Mouse (Mus musculus) layer of hippocampus, adult 9-11 months (tissue): ENCODE data around the gene Tle4.
"Not testable (repeated sequence)": the region's sequence is repeated elsewhere in the genome, so short reads cannot be mapped to it uniquely, and the experiment has no call there.

Experiments used
- DNase-seq: peaks from one replicate; pipeline ENCODE4 v3.0.0; 2022

Gene Tle4

DNA sequence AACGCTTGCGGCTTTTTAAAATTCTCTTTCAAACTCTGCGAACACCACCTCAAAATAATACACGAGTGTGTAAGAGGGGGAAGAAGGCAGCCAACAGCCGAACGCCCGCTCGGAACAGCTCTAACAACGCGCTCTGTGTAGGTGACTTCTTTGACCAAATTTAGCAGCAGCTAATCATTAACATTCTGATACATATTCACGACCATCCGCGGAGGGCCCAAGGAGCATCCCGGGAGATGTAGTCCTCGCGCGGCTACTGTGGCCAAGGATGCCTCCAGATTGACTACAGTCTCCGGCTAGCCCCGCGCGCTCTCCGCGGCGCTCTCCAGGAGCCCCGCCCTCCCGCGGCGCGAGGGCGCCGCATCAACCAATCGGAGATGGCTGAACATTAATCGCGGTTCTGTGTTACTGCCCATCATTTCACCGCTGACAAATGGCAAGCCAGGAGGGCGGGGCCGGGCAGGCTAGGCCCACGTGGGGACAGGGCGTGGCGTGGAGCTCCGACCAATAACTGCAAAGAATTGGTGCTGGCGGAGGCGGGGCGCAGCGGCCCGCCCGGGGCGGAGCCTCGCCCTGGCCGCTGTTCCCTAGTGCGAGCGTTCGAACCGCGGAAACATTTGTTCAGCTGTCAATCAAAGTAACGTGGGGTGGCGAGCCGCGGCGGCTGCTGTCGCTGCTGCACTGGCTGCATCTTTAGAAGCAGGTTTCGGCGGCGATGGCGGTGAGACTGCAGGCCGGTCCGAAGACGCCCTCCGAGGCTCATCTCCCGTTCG, at the start of gene Tle4:
Gene Tle4 (minus strand): TSS at position 135 of the 773 bp plus-strand sequence.
- peak; percentile 100 for DNase-seq

DNA sequence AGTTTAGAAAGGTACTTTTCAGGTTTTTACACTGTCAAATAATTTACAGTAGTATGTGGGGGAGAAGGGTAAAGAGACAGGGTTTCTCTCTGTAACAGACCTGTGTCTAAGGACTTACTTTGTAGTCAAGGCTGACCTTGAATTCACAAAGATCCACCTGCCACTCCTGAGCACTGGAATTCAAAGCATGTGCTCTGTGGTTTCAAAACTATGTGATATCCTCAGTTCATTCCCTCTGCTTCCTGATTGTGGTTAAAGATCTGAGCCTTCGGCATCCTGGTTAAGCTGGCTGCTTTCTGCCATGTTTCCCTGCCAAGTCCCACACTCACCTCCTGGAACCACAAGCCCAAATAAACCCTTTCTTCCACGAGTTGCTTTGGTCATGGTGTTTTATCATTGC, 47.8 kb upstream of the Tle4 start:
- no peak for DNase-seq

DNA sequence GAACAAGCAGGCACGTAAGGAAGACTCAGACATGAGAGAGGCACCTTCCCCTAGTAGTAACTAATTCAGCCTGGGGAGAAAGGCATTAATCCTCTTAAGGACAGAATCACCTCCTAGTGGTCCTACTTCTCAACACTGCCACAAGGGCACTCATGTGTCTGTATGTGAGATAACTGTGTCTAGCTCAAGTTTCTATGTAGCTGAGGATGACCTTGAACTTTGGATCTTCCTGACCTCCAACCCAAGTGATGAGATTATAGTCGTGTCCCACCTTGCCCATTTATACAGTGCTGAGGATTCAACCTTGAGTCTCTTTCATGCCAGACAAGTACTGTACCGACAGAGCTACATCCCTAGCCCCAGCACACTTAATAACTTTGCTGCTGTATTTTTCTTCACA, 46.9 kb upstream of the Tle4 start:
- DNase-seq: no peak

DNA sequence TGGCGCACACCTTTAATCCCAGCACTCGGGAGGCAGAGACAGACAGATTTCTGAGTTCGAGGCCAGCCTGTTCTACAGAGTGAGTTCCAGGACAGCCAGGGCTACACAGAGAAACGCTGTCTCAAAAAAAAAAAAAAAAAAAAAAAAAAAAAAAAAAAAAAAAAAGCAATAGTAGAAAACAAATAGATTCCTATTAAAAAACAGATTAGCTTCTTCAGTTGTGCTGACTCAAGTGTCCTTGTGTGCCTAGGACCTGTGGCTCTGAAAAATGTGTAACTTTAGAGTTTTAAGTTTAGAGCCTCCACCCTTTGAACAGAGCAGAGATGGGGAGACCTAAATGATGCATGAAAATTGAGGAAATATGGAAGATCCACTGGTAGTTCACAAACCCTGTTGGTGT, 45.2 kb upstream of the Tle4 start:
- not testable (repeated sequence) for DNase-seq

DNA sequence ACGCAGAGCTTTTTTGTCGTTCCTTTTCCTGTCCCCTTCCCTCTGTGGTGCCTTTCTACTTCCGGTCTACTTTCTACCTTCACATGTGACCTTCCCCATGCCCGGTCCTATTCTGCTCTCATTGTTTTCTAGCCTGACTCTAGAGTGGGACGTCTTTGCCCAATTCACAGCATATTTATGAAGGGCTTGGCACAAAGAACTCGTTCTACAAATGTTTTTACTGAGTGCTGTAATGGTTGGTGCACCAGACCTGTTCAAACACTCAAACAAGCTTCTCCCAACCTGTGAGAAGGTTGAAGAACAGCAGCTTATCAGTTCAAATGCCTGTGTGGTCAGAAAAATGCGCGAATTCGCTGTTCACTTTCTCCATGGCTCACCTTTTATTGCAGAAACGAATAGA, 44.8 kb upstream of the Tle4 start:
- DNase-seq: no peak

DNA sequence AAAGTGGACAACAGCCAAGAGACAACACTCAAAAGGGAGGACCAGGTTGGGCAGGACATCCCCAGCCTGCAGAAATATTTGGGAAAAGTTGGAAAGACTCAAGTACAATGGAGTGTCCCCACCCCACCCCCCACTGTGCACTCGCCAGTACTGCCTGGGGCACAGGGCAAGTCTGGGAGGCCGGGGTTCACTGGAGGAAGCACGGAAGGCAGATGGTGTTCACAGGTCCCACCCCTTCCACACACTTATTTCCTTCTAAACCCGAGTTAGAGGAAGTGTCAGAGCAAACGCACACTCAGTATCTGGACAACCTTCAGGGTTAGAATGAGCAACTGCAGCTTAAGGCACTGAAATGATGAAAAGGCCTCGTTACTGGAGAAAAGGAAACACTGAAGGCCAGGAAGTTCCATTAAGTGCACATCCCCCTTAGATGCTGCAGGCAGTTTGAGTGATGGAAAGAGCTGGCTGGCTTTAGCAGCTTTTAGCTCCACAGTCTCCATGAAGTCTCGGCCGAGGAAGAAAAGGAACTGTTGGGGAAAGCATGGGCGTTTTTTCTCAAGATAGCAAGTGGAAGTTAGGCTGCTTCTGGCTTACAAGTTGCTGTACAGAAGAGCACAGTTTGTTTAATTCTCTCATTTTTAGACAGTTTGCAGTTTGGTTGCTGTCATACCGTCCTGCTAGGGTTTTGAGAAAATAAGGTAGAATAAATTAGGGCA, 37.5 kb upstream of the Tle4 start:
- peak; percentile 4 for DNase-seq

DNA sequence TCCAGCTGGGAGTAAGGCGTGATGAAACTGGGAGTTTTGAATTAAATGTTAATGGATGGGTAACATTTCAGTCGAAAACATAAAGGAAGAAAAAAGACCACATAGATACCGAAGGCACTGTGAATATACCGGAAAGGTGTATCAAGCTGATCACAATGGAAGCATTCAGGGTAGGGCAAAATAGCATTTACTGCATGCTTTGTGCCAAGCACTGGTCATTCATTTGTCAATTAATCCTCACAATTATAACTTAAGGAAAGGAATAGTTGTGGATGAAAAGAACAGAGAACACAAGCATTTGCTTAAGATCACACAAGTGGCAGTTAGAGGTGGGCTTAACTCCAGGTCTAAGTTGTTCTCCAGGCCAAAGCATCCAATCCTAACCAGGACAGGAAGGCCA, 25.5 kb upstream of the Tle4 start:
- DNase-seq: no peak

DNA sequence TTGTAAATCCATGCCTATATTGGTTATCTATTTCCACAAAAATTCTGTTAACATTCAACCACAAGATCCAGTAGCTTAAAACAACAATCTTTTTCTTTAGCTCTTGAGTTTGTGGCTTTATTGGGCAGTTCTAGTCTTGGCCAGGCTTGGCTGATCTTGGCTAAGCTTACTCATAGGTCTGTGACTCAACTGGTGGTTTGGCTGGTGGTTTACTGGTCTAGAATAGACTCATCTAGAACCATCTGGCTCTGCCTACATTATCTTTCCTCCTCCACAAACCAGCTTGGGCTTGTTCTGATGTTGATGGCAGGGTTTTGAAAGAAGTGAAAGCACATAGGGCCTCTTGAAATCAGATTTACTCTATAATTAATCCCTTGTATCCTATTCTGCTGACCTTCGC, 22.7 kb upstream of the Tle4 start:
- DNase-seq: peak; percentile 84

DNA sequence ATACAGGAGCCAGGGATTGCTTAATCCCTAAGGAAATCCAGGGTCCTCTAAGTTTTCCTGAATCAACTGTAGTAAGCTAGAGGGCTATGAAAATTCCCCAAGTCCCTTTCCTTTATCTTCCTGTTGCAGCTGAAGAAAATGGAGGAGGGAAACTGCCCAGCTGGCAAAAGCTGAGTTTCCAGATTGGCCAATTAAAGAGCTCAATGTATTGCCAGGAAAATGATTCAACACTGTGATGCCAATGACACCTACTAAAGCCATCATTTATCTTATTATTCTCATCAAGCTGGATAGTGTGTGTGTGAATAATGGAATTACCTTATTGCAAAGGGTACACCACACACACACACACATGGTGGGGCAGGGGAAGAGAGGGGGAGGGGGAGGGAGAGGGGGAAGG, 22.0 kb upstream of the Tle4 start:
- DNase-seq: peak; percentile 36

DNA sequence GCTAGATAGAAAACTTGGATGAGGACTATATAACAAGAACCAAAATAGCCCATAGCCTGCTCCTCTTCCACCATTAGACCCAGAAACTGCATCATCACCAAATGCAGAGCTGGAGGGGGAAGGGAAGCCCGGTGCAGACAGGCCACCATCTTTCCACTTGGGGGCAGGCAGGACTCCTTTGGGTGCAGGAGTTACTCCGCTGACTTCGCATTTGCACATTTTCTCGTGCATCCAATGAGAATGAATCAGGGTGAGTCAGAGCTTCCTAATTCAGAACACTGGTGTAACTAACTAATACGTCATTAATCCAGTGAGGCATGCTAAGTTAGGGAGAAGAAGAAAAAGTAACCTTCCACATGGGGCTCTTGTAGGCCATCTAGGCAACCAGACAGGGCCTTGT, 17.0 kb upstream of the Tle4 start:
- no peak for DNase-seq

DNA sequence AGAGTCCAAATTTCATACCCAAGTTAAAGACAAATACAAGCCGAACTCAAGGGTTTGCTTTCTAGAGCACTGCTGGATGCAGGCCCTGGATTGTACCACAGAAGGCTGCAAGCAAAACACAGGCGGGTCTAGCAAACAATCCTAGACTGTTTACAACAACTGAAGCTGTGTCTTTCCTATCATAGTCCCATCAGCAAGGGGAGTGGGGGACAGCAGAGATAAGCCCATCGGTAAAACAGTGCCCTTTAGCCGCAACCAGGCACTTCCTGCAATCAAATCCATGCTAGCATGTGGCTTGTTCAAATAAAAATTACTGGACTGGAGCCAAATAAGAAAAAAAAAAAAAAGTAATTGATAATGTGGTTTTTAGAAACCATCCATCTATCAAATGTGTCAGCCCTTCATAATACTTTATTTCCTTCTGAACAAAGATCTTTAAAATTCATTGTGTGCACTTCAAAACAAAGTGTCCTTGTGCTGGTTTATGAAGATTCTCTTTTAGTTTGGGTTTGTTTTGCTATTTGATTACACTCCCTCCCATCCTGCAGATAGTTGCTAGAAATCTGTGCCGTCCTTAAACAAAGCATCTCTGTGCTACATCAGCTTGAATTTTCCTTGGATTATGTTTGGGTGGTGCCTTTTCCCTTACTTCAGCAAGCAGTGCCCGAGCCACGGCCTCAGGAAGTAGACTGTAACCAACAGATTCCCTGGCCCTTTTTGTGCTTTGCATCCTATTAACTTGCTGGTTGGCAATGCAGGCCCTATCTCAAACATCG, 12.9 kb upstream of the Tle4 start:
- no peak for DNase-seq

DNA sequence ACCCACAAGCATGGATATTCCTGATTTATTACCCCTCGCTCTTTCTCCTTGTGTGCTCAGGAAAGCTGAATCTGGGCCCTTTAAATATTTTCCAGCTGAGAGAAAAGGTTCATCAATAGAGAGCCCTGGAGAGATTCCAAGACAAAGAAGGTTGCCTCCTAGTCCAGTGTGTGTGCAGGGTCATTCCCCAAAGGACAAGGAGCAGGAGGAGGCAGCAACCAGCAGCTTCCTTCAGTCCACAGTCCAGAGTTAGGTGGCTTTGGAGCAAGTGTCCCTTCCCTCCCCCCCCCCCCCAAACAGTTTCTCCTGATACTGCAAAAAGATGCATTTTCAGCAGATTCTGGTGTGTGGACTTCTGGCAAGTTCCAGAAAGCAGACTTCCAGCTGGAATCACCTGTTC, 3.0 kb upstream of the Tle4 start:
- DNase-seq: no peak

DNA sequence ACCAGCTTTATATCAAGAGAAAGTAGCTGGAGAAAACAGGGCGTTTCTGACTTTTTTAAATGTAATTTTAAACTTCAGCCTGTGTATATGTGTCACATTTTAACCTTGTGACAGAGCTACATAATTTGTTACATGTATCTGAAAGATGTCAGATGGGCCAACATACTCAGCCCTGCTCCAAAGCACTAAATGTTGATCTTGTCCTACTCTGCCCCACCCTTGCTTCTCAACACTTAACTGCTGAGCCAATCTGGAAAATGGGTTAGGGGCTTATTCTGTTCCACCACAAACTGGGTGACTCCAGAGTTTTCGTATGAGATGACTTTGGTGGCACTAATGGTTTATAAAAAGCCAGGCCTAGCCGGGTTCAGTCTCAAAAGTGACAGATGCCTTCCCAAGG, 2.5 kb upstream of the Tle4 start:
- DNase-seq: no peak

DNA sequence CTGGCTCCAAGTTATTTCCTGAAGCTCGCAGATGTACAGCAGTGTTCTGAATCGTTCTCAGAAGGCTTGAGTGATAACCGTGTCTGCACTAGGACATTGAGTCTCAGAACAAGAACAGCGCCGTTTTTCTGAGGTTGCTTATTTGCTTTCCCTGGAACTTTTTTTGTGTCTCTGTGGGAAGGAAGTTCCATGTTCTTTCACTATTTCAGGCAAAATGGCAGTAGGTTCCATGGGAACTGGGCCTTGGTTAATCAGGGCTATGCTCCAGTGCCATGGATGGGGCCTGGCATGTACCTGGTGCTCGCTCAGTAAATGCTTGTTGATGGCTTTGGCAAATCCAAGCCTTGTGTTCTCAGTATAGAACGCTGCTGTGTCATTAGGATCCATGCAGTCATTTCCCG, 2.0 kb upstream of the Tle4 start:
- DNase-seq: no peak

DNA sequence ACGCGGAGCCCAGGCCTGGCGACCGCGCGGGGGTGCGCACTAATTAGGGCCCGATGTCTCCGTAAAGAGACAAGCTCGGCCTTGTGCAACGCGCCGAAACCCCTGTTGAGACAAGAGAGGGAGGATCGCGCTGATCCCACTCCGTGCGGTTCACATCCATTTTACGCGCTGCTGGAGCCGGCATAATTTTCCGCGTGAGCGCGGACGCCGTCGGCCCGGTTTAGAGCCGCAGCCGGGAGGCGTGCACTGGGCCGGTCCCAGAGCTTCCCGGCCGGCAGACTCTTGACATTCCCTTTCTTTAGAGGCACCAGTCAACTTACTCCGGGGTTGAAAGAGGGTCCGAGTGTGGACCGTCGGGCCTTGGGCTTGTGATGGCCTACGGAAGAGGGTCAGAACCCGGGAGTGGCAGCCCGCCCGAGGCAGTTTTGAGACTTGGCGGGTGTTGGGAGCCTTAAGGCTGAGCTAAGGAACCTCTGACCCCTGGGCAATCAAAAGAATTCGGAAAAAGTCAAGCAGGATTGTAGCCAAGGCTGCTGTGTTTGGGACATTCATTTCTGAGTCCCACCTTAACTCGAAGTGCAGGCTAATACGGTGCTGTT, 938 bp upstream of the Tle4 start:
- DNase-seq: no peak

DNA sequence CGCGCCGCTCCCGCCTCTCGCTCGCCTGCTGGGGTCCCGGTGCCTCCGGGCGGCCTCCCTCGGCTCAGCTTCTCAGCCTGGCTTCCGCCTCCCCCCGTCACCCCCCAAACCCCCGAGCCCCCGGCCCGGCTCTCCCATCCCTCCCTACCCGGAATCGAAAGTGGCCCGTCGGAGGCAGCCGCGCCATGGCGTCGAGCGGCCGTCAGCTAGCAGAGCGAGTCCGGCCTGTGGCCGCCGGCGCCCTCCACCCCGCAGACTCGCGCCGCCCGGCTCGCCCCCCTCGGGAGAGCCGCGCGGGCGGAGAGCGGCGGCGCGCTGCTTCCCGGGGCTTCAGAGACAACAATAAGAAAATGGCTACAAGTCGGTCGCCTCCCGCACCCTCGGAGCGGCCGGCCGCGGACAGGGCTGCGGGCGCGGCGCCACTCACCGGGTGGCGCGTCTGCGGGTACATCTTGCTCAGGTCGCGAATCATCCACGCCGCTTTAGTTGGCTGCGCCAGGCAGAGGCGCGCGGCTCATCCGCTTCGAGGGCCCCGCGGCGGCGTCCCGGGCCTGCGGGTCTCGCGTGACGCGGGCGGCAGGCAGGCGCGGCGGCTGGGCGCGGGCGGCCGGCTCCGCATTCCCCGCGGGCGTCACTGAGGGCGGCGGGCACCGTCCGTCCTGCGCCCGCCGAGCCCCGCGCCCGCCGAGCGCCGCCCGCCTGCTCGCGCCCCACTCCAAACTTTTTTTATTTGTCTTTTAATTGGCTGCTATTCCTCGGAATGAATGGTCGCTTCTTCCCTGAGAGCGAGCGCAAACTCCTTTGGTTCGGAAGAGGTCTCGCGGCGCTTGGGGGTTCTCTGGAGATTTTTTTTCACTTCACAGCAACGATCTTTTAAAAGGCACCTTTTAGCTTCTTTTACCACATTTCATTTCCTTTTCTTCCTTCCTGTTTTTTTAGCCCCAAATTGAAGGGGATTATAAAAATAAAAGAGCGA, 622 bp downstream of the Tle4 start:
- DNase-seq: peak; percentile 31

DNA sequence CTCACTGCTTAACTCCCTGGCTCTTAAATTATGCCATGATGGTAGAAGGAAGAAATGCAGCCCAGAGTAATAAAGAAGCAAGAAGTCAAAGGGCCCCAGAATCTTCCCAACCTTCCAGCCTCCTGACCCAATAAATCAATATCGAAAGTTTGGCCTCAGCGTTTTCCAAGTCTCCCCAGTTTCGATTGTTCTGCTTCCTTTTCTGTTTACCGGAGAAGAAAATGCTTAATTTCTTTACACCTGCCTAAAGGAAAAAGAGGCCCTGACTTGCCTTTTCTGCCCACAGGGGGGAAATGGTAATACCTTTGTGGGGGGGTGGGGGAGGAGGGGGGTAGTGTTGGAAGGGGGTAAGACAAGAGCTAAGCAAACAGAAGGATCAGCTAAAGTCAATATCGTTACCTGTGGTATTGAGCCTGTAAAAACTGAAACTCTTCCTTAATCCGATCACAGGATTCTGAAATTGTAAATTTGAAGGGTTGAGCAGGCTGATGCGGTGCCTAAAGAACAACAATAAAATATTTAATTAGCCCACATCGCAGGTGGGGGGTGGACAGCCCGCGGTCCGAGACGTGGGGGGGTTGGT, 1.4 kb downstream of the Tle4 start:
- DNase-seq: no peak

DNA sequence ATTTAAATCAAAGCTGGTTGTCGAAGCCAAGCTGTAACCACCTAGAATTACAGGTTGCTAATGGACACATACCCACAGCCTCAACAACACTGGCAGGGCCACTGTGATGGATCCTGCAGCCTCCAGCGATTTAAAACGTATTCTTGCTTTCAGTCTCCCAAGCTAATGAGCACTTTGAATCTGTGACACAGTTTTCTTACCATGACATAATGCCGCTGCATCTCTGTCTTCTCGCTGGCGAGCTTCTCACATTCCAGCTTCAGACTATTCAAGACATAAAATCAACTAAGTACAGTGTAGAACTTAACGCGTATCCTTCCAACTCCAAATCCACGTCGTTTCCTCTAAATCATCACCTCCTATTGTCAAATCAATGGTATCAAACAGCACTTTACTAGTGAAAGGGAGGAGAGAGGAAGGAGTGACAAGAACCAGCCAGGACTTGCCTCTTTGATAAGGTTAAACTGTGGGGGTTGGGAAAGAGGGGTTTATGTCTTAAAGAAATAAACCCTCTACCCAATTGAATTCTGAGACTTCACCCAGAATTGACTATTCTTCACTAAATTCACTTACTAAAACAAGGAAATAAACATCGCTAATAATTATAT, 2.4 kb downstream of the Tle4 start:
- no peak for DNase-seq

DNA sequence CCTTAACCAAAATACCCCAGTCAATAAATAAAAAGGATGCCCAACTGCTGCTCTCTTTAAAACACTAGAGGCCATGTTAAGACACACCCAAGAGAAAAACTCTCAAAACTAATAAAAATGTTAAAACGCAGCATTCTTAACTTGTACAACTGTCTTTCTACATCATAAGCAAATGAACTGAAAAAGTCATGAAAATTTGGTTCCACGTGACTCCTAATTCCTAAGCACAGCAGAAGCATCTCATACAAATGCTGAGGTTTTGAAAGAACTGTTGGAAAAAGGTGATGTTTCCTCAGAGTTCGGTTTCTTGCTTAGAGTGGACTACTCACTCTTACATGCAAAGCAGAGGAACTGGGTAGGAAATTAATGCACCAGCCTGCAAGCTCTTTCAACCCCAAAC, 3.3 kb downstream of the Tle4 start:
- no peak for DNase-seq

DNA sequence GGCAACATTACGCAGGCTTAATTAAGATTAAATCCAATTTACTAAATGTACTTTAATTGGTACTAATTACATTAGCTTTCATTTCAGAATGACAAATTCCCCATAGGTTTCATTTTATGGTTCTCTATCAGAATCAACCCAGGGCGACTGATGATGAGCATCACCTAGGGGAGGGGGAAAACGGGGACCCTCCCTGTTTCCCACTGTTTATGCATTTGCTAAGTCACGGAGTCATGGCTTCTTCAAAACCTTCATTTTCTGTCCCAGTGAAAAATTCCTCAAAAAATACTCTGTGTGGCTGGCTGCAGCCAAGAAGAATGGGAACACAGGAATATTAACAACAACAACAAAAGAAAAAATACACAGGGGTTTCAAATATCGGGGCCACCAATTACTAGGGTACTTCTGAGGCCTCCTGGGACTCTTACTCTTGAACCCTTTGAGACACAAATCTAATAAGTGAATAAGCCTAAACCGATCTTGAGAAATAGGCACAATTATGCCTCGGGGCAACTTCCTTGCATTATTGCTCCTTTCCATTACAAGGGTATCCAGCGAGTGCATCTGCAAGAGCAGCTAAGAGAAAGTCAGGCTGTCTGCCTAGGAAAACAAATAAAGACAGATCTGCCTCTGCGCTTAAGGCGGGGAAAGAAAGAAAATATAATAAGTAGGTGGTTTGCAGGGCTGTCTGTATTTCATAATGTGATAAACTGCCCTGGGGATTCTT, 5.9 kb downstream of the Tle4 start:
- no peak for DNase-seq

DNA sequence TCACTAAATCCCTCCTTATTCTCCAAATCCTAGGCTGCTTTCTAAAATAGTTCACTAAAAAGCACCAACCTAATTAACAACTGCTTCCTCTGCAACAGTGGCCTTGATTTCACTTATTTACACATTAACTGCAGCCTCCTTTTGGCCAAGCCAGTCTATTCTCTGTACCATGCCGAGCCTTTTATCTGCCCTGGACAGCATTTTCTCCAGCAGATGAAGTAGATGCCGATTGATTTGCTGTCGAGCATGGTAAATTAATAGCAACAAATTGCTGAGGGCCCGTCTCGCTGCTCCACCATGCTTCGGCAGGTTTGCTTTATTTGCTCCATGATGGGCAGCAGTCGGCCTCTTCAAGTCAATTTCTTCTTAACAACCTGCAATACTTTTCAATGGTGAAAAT, 7.7 kb downstream of the Tle4 start:
- no peak for DNase-seq
